Mouse (Mus musculus): ENCODE results near the gene Sorl1. TPM values are rescaled to one million over a fixed set of nuclear protein-coding genes. Genes with fewer than 3 reads are reported as not detected.
A peak's percentile ranks its signal among the peaks of the same experiment; 100 is the strongest.

Sorl1 gene
- polyA plus RNA-seq, 1 experiment from 2014 or later = 1.0 TPM

GRCm38 (mm10) chr9:42130793-42131760, 7.0 kb upstream of the Sorl1 start:
- Histone ChIP-seq H3K4me3 (ENCODE audit: low read depth, low read length) (no peak overlapping the region), H3K36me3 (ENCODE audit: control insufficient read depth, insufficient read depth) (no peaks in the 10 kb centered on the region), H3K27ac (ENCODE audit: low read length) (no peak overlapping the region), H3K27me3 (ENCODE audit: control insufficient read depth, insufficient read depth, low read depth, low read length) (no peaks in the 10 kb centered on the region), H3K9me3 (replicated peaks; ENCODE audit: control insufficient read depth, low read length) (no peaks in the 10 kb centered on the region), H3K4me1 (ENCODE audit: control insufficient read depth, low read depth, low read length) (no peaks in the 10 kb centered on the region), H3K9ac (ENCODE audit: low read depth, low read length) (no peak overlapping the region), H3K4me2 (ENCODE audit: low read depth, low read length) (no peak overlapping the region)
- no peak for ATAC-seq (ENCODE audit: low read depth)
- WGBS (ENCODE audit: insufficient replicate concordance) = 66% methylated on average over 13 of the region's 13 CpGs

- WGBS (ENCODE audit: insufficient replicate concordance) = 37% methylated on average over 5 of the region's 5 CpGs
- no peak overlapping the region for H3K4me3 ChIP-seq (ENCODE audit: low read depth, low read length)
- no peak overlapping the region for H3K4me2 ChIP-seq (ENCODE audit: low read depth, low read length)
- H3K9me3 ChIP-seq (replicated peaks; ENCODE audit: control insufficient read depth, low read length) = no peaks in the 10 kb centered on the region
- H3K27ac ChIP-seq (ENCODE audit: low read length) = peak overlapping the region; percentile 7; the same call in 1 of the 2 replicates
- H3K36me3 ChIP-seq (ENCODE audit: control insufficient read depth, insufficient read depth) = no peaks in the 10 kb centered on the region
- H3K9ac ChIP-seq (ENCODE audit: low read depth, low read length) = no peak overlapping the region
- peaks cover 18% of the 10 kb centered on the region for H3K27me3 ChIP-seq (ENCODE audit: control insufficient read depth, insufficient read depth, low read depth, low read length)
- peak; percentile 11; the same call in 1 of the 2 replicates for ATAC-seq (ENCODE audit: low read depth)
- no peaks in the 10 kb centered on the region; the same call in 1 of the 2 replicates for H3K4me1 ChIP-seq (ENCODE audit: control insufficient read depth, low read depth, low read length)
Measured at GRCm38 (mm10) chr9:42127983-42128382, 3.9 kb upstream of the Sorl1 start.

- 56% methylated on average over 9 of the region's 9 CpGs for WGBS (ENCODE audit: insufficient replicate concordance)
- H3K36me3 ChIP-seq (ENCODE audit: control insufficient read depth, insufficient read depth) = no peaks in the 10 kb centered on the region
- no peaks in the 10 kb centered on the region for H3K9me3 ChIP-seq (replicated peaks; ENCODE audit: control insufficient read depth, low read length)
- H3K4me2 ChIP-seq (ENCODE audit: low read depth, low read length) = no peak overlapping the region
- no peak overlapping the region for H3K9ac ChIP-seq (ENCODE audit: low read depth, low read length)
- H3K27me3 ChIP-seq (ENCODE audit: control insufficient read depth, insufficient read depth, low read depth, low read length) = peaks cover 22% of the 10 kb centered on the region
- no peak overlapping the region for H3K4me3 ChIP-seq (ENCODE audit: low read depth, low read length)
- no peak overlapping the region for H3K27ac ChIP-seq (ENCODE audit: low read length)
- H3K4me1 ChIP-seq (ENCODE audit: control insufficient read depth, low read depth, low read length) = no peaks in the 10 kb centered on the region; the same call in 1 of the 2 replicates
- no peak for ATAC-seq (ENCODE audit: low read depth)
Measured at GRCm38 (mm10) chr9:42125262-42125982, 1.3 kb upstream of the Sorl1 start.

- no peak overlapping the region for H3K27ac ChIP-seq (ENCODE audit: low read length)
- peak overlapping the region; percentile 65 for H3K4me3 ChIP-seq (ENCODE audit: low read depth, low read length)
- H3K36me3 ChIP-seq (ENCODE audit: control insufficient read depth, insufficient read depth) = no peaks in the 10 kb centered on the region
- no peak for ATAC-seq (ENCODE audit: low read depth)
- peak overlapping the region; percentile 68 for H3K4me2 ChIP-seq (ENCODE audit: low read depth, low read length)
- no peaks in the 10 kb centered on the region; the same call in 1 of the 2 replicates for H3K4me1 ChIP-seq (ENCODE audit: control insufficient read depth, low read depth, low read length)
- no peaks in the 10 kb centered on the region for H3K9me3 ChIP-seq (replicated peaks; ENCODE audit: control insufficient read depth, low read length)
- peaks cover 22% of the 10 kb centered on the region for H3K27me3 ChIP-seq (ENCODE audit: control insufficient read depth, insufficient read depth, low read depth, low read length)
- WGBS (ENCODE audit: insufficient replicate concordance) = 30% methylated on average over 11 of the region's 11 CpGs
- H3K9ac ChIP-seq (ENCODE audit: low read depth, low read length) = 0 out of 2 replicates have a peak overlapping the region, but pooled peaks have one; percentile 8
Measured at GRCm38 (mm10) chr9:42123204-42123603, 893 bp downstream of the Sorl1 start.

GRCm38 (mm10) chr9:42122441-42122840, 1.7 kb downstream of the Sorl1 start:
- H3K4me2 ChIP-seq (ENCODE audit: low read depth, low read length) = no peak overlapping the region
- H3K4me3 ChIP-seq (ENCODE audit: low read depth, low read length) = peak overlapping the region; percentile 65; the same call in 1 of the 2 replicates
- no peaks in the 10 kb centered on the region; the same call in 1 of the 2 replicates for H3K4me1 ChIP-seq (ENCODE audit: control insufficient read depth, low read depth, low read length)
- H3K27ac ChIP-seq (ENCODE audit: low read length) = no peak overlapping the region
- H3K9ac ChIP-seq (ENCODE audit: low read depth, low read length) = no peak overlapping the region
- no peak for ATAC-seq (ENCODE audit: low read depth)
- WGBS (ENCODE audit: insufficient replicate concordance) = 53% methylated on average over 6 of the region's 6 CpGs
- no peaks in the 10 kb centered on the region for H3K36me3 ChIP-seq (ENCODE audit: control insufficient read depth, insufficient read depth)
- peaks cover 22% of the 10 kb centered on the region for H3K27me3 ChIP-seq (ENCODE audit: control insufficient read depth, insufficient read depth, low read depth, low read length)
- H3K9me3 ChIP-seq (replicated peaks; ENCODE audit: control insufficient read depth, low read length) = no peaks in the 10 kb centered on the region

- Histone ChIP-seq H3K4me2 (ENCODE audit: low read depth, low read length) (no peak overlapping the region), H3K27ac (ENCODE audit: low read length) (no peak overlapping the region)
Measured at GRCm38 (mm10) chr9:42121631-42122354, 2.3 kb downstream of the Sorl1 start.

GRCm38 (mm10) chr9:42116418-42117056, 7.6 kb downstream of the Sorl1 start:
- H3K4me1 ChIP-seq (ENCODE audit: control insufficient read depth, low read depth, low read length) = no peaks in the 10 kb centered on the region
- no peak overlapping the region for H3K9ac ChIP-seq (ENCODE audit: low read depth, low read length)
- no peak overlapping the region for H3K4me3 ChIP-seq (ENCODE audit: low read depth, low read length)
- 65% methylated on average over 10 of the region's 10 CpGs for WGBS (ENCODE audit: insufficient replicate concordance)
- H3K36me3 ChIP-seq (ENCODE audit: control insufficient read depth, insufficient read depth) = no peaks in the 10 kb centered on the region
- no peak for ATAC-seq (ENCODE audit: low read depth)
- no peaks in the 10 kb centered on the region for H3K27me3 ChIP-seq (ENCODE audit: control insufficient read depth, insufficient read depth, low read depth, low read length)
- H3K27ac ChIP-seq (ENCODE audit: low read length) = no peak overlapping the region
- H3K9me3 ChIP-seq (replicated peaks; ENCODE audit: control insufficient read depth, low read length) = no peaks in the 10 kb centered on the region
- no peak overlapping the region for H3K4me2 ChIP-seq (ENCODE audit: low read depth, low read length)

More at GRCm38 (mm10) chr9:42121631-42122354, 2.3 kb downstream of the Sorl1 start:
- WGBS (ENCODE audit: insufficient replicate concordance) = 60% methylated on average over 10 of the region's 10 CpGs
- H3K36me3 ChIP-seq (ENCODE audit: control insufficient read depth, insufficient read depth) = no peaks in the 10 kb centered on the region
- H3K9ac ChIP-seq (ENCODE audit: low read depth, low read length) = no peak overlapping the region
- H3K9me3 ChIP-seq (replicated peaks; ENCODE audit: control insufficient read depth, low read length) = no peaks in the 10 kb centered on the region
- H3K27me3 ChIP-seq (ENCODE audit: control insufficient read depth, insufficient read depth, low read depth, low read length) = peaks cover 22% of the 10 kb centered on the region
- no peaks in the 10 kb centered on the region; the same call in 1 of the 2 replicates for H3K4me1 ChIP-seq (ENCODE audit: control insufficient read depth, low read depth, low read length)
- ATAC-seq (ENCODE audit: low read depth) = no peak
- no peak overlapping the region for H3K4me3 ChIP-seq (ENCODE audit: low read depth, low read length)

- Histone ChIP-seq H3K27me3 (ENCODE audit: control insufficient read depth, insufficient read depth, low read depth, low read length) (no peaks in the 10 kb centered on the region), H3K9ac (ENCODE audit: low read depth, low read length) (no peak overlapping the region), H3K36me3 (ENCODE audit: control insufficient read depth, insufficient read depth) (no peaks in the 10 kb centered on the region), H3K27ac (ENCODE audit: low read length) (no peak overlapping the region), H3K4me3 (ENCODE audit: low read depth, low read length) (no peak overlapping the region), H3K4me1 (ENCODE audit: control insufficient read depth, low read depth, low read length) (no peaks in the 10 kb centered on the region), H3K9me3 (replicated peaks; ENCODE audit: control insufficient read depth, low read length) (no peaks in the 10 kb centered on the region), H3K4me2 (ENCODE audit: low read depth, low read length) (no peak overlapping the region)
- ATAC-seq (ENCODE audit: low read depth) = no peak
- WGBS (ENCODE audit: insufficient replicate concordance) = 65% methylated on average over 7 of the region's 7 CpGs
Measured at GRCm38 (mm10) chr9:42115078-42115477, 9.0 kb downstream of the Sorl1 start.

Data from liver, embryonic 16.5 days (tissue).